Mouse (Mus musculus) T-cell, adult 2 months (primary cell): ENCODE measurements around the gene Lhpp.

ENCODE experiments used
- DNase-seq: peaks from one replicate; pipeline ENCODE4 v3.0.0; 2022; ENCODE audit warnings: low spot score

The Lhpp gene

DNA sequence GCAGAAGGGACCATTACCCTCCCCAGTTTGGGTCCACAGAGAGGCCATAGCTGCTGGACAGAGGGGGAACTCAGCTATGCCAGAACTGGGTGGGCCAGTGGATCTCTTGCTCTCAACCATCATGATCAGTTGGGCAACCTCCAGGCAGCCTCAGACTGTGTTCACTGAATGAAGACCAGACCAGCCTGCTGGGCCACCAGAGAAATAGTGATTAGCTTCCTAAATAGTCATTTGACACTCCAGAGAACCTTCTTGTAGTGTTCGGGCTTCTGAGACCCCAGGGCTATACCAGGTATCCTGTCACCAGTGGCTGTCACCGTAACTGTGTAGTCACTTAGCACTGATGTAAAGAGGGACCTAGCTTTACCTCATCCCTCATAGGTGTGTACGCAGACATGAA, 71.9 kb downstream of the Lhpp start:
- DNase-seq, result no peak

DNA sequence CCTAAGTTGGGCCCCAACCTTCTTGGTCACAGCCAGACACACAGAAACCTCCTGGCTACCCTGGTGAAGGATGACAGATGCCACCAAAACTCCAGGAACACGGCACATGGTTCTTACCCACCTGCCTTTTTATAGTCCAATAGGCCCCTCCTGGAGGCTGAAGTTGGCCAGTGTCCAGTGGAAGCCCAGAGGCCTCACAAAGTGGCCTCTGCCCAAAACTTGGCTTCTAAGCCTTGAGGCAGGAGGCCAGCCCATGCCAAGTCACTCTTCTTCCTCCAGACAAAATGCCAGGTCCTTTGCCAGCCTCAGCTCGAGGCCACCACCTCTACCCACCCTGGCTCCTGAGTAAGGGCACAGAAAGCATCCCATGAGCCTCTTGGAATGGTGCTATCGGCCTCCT, 72.5 kb downstream of the Lhpp start:
- no peak for DNase-seq

DNA sequence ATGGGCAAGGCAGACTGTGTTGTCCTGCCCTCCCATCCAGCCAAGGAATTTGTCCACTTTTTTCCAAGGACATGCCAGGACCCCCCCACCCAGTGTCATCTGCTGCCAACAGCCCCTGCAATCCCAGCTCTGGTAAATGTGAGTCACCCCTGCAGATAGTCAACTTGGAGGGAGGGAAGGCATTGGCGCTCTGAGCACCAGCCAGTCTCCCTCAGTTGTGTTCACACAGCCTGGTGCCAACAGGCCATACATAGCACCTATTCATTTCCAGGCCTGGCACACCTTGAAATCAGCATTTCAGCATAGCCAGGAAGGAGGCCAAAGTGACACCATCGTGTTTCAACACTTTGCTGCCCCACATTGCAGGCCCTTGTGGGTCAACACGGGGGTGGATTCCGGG, 73.5 kb downstream of the Lhpp start:
- DNase-seq, result no peak

DNA sequence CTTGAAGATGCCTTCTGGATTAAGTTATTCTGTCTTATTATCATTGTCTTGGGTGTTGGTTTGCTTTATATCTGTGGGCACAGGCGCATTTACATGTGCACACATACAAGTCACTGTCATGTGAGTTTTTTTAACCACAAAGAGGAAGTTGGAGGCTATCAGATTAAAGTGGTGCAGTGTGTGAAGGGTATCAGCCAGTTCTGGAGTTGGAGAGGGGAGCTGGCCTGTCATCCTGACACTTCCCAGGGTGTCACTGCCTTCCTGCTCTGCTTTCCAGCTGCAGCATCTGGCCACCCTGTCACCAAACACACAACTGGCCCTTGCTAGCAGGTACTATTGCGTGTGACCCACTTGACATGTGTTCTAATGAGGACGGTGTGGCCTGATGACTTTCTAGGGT, 76.1 kb downstream of the Lhpp start:
- DNase-seq, result peak; percentile 34

DNA sequence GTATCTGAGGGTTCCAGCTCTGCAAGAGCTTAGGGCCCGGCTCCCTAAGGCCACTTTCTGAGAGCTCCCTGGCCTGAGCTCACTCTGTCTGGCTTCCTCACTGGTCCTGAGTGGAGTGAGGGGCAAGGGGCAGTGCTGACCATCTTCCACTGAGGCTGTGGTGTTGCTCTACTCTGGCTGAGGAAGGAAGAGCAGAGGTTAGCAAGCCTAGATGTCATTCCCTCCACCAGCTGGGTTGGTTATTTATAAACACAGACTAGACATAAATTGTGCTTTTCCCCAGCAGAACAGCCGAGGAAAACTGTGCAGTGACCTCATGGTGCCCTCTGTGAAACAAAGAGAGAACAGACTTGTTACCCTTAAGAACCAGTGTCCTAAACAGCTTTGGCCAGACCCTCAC, 77.5 kb downstream of the Lhpp start:
- DNase-seq, result no peak

DNA sequence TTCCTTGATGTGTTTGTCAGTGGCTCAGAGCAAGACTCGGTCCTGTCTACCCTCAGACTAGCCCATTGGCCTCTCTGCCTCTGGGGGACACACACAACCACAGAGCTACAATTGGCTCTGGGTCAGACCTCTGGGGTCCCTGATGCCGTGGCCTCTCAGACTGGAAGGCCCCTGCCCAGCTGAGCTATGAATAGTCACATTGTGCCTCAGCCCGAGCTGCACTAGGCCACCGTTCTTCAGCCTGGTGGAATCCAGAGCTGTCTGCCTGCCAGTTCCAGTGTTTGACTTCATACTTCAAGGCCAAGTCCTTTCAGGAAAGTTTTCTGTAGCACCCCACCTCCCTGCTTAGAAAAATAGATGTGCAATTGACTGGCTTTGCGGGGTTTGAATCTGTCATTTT, 78.3 kb downstream of the Lhpp start:
- no peak for DNase-seq

DNA sequence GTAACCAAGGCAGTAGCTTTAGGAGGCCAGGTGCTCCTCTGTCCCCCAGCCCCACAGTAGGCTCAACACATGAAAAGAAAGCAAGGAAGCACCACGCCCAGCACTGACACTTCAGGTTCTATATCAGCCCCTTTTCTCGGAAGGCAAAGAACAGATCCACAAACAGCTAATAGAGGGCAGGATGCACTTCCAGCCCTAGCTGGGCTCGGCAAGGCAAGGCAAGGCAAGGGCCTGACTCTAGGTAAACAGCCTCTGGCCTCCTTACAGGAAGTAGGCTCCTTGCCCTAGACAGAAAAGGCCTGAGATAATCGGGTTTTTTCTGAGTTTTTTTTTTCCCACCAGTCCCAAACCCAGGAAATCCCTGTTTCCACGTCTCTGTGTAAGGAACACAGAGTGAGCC, 79.3 kb downstream of the Lhpp start:
- DNase-seq, result no peak

DNA sequence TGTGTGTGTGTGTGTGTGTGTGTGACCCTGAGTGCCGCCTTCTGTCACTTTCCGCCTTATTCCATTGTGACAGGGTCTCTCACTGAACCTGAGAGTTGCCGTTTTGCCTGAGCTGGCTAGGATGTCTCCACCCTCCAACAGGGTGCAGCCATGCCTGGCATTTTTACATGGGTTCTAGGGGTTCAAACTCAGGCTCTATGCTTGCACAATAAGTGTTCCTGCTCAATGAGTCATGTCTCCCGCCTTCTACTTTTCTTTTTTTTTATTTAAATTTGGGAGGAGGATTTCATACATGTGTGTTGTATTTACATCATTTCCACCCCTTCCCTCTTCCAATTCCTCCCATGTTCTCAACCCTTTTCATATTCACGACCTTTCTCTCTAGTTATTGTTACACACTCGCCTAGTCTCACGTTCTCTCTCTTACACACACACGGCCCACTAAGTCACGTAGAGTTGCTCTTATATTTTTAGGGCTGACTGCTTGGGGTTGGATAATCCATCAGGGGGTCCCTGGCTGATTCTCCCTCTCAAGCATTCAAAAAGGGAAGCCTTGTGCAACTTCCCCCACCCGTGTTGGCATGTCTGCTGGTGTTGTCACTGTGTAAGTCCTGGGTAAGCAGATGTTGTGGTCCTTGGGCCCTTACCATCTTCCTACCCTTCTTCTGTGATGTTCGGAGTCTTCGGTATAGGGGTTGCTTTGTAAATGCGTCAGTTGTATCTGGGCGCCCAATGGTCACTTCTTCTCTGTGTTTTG, 80.5 kb downstream of the Lhpp start:
- no peak for DNase-seq

DNA sequence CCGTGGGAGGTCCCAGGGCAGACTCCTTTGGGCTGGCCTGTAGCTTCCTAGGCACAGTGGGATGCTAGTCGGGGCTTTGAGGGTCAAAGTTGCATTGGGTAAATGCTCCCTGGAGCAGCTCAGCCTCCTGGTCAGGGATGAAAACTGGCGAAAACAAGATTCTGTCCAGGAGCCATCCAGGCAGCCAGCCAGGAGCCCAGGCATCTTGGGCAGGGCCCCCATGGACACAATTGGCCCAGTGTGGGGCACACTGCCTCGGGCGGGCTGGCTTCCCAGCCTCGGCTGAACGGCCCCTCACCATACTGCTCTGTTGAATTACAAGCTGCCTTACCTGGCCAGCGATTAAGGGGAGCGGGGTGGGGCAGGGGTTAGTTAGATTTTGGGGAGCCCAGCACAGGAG, 82.3 kb downstream of the Lhpp start:
- DNase-seq, result no peak

DNA sequence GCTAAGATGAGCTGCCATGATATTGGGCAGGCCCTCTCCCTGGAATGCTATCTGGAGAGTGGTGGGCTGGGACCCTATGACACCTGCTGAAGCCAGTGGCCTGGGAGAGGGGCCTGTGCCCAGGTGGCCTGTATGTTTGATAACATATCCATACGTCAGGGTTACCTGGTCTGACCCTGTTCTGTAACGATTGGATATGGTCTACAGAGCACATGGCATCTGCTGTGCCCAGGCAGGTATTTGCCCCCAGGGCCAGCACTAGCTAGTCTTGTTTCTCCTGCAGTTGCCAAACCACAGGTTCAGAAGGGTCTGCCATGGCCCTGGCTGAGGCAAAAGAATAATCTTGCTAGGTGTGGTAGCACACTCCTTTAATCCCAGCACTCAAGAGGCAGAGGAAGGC, 83.1 kb downstream of the Lhpp start:
- DNase-seq, result no peak

DNA sequence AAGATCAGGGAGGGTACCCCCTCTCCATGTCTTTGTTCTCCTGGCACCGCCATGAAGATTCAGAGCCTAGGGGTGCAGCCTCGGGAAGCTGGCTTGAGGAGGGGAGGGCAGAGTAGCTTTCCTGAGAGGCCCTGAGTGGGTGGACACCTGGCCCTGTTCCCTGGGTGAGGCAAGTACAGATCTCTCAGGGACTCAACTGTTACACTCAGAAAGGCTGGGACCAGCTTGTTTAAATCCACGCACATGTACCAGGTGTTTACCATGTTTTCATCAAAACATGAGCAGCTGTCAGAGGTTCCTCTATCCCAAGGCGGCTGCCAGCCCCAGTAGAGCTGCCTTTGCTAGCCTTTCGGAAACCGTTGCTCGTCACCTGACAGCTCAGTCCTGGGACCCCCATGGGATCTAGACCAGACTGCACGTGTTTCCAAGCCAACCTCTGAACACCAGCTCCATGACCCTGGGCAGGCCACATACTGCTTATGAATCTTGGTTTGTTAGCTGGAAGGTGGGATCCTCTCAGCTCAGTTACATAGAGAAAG, 86.9 kb downstream of the Lhpp start:
- no peak for DNase-seq

DNA sequence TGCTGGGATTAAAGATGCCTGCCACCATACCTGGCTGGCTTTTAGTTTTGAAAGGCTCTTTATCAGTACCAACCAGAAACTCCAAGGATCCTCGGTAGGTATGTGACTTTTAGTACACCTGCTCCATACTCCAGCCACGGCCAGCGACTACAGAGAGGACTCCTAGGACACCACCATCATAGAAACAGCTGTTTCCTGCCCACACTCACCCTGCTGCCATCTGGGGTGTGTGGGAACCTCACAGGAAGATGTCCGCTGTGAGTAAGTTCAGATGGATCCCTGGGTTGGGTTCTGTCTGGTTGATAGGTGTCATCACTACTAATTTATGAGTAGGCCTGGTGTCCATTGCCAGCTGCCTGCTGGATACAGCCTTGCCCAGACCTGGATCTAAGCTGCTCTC, 88.3 kb downstream of the Lhpp start:
- DNase-seq, result no peak

DNA sequence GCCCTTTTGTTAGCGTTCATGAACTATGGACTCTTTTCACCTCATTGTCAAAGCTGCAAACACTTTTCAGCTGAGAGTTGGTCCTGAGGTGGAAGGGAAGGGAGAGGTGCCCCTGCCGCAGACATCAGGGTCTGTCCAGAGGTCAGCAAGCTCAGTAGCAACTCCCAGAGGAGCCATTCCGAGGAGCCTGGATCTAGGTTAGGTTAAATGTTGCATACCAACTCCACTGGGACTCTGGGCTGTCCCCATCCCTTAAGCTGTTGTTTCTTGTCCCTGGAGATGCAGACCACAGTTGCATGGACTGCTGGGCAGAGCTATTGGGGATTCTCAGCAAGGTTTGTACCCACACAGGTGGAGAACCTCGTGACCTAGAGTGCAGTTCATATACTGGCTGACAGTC, 88.7 kb downstream of the Lhpp start:
- no peak for DNase-seq

DNA sequence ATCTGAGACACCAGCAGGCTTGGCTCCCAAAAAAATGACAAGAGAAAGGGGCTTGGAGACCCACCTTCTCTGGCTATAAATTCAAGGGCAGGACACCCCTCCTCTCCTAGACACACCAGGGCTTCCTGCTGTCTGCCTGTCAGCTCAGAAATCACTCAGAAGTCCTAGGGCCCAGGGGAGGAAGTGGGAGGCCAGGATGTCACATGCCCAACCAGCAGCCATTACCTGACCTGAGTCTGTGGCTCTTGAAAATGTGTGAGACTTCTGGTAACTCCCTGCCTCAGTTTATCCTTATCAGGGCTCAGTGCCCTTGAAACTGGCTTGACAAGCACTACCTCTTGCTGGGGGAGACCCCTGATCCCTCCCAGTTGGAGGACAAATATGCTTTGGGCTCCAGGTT, 89.2 kb downstream of the Lhpp start:
- DNase-seq, result peak; percentile 33

DNA sequence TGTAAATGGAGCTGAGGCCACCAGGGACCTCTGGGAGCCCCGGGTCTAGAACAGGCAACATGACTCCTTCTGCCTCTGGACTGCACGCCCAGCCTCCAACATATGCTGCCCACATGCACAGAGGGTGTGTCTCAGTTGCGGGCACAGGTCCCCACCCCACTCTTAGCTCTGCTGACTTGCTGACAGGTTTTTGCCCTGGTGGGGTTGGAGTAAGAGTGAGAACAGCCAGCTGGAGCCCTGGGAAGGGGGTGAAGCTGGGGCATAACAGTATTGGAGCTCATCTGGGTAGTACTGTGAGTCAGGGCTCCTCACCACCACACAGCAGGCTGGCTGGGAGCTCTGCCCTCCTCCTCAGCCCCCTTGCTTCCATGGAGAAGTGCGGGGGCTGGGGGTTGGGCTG, 89.7 kb downstream of the Lhpp start:
- DNase-seq, result no peak

DNA sequence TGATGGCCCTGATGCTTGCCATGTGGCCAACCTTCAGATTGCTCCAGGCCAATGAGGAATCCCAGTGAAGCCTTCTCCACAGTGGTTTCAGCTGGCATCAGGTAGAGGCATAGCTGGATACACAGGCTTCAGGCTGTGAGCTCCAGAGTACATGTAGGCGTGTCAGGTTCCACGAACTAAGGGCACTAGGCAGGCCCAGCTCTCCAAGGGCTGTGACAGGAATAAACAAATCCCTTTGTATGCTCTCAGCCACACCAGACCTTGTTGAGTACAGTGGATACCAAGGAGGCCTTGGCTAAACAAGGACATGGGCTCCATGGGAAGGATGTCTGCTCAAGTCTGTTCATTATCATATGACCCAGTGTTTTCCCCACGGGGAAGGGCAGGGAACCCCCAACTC, 91.0 kb downstream of the Lhpp start:
- no peak for DNase-seq

DNA sequence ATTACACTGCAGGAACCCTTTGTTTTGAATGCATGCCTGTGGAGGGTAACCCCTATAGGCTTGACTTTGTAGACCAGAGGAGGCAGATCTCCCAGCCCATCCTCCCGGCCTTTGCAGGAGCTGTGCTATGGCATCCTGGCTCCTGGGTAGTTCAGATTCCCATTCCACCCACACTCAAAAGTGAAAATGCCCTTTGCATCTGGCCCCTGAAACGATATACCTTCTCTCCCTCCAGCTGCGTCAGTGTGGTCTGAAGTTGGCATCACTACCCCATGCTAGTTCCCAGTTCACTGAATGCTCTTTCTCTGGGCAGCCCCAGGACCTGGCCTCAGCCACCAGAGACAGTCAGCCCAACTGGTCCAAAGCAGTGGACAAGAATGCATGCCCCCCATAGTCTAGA, 91.6 kb downstream of the Lhpp start:
- no peak for DNase-seq

DNA sequence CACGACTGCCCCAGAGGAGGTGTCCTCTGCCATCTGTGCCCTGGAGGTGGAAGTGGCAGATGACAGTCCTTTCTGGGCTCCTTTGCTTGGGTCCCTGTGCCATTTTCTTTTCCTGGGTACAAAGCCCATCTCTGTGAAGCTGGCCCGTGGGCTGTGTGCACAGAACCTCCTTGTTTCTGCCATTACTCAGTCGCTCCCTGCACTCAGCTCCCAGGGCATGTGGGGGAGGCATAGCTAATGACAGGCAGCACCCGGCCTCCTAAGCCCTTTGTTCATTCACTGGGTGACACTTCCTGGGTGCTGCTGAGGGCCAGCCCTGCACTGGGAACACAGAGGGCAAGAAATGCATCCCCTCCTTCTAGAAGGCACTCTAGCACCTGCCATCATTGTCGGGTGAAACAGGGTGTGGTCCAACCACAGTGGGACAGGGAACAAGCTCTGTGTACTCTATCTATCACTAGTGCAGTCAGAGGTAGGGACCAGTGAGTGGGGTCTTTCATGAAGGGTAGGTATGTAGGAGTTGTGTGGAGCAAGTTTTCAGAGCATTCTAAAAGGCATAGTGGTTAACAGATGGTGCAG, 92.1 kb downstream of the Lhpp start:
- DNase-seq, result no peak

DNA sequence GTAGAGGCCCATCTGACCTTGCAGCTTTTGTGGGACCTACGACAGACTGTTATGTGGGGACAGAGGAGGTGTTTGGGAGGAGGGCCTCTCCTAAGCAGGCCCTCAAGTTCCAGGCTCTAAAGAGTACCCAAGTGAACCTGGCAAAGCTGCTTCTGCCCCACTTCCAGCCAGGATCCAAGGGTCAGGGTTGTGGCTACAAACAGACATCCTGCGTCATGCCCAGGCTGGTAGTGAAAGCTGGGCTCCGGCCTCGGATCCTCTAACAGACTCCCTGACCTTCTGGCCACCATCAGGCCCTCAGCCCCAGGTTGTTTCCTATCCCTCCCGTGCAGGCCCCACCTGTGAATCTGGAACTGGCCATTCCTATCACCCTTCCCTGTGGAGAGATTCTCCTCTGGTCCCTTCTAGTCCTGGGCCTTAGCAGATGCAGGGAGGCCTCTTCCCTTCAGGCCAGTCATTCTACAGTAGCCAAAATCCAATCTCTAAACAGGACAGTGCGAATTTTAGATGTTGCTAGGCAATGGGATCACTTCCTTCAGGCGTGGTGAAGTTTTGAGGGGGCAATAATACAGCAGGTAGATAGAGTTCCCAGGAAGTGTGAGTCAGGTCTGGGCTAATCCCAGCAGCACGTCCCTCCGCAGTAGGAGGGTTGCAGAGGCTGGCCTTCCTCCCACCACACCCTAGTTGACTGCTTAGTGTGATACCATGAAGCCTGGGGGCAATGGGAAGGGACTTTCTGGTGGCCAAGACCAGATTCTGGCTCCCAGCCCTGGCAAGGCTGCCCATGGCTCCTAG, 93.3 kb downstream of the Lhpp start:
- DNase-seq, result no peak

DNA sequence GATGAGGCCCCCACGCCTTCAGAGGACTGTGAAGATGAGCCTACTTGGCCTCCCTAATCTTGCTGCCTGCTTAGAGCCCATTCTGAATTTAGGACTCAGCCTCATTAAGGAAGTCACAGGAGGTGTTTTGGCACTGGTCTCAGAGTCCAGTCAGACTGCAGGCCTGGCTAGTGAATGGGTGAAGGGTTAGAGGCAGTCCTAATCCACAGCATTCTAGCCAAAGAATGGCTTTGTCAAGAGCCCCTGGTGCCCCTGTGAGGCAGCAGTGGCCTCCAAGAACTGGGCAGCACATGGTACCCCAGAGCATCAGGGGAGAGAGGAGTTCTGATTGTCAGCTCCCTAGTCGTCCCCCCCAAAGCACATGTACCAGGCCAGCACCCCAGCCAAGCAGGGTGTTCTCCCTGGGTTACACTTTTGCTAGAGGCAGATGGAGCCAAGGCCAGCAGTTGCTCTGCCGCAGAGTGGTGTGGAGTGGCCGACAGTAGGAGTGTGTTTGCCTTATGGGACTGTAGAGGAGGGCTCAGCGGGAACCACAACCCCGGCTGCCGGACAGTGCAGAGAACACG, 94.0 kb downstream of the Lhpp start:
- DNase-seq, result no peak

DNA sequence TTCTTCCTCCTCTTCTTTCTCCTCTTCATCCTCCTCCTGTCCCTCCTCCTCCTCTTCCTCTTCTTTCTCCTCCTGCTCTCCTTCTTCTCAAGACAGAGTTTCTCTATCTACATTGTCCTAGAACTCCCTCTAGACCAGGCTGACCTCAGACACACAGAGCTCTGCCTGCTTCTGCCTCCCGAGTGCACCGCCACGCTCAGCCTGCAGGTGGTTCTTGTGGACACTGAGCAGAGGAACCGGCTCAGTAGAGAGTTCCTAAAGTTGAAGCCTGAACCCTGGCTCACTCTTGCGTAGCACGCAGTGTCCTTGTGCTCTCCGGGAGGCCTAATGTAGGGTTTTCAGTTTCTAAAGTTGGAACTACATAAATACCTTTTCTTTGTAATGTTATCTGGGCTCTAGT, 94.7 kb downstream of the Lhpp start:
- peak; percentile 18 for DNase-seq

DNA sequence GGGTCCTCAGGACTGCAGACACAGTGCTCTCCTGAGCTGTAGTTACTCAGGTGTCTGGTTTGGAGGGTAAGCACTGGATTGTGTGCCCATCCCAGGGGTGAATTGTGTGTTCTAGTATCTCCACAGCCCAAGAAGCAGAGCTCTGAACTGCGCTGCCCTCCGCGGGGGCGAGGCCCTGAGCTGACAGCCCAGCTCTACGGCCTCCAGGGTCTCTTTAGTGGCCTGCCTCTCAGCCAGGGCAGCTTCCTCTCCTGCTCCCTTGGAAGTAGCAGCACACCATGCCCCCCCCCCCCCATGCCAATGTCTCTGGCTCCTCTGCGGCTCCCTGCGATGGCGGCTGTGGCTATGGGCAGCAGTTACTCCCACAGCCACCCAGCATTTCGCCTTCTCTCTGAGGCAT, 101.1 kb downstream of the Lhpp start:
- no peak for DNase-seq
